Mouse (Mus musculus) heart, embryonic 12.5 days (tissue): ENCODE data around the gene Itpripl2. TPM values are rescaled to one million over a fixed set of nuclear protein-coding genes. Genes with fewer than 3 reads are reported as not detected.

Experiments
- ATAC-seq: fragments of 200-750 bp; cut with Nextera tagmentation; 2 replicates; pipeline ENCODE4 v1.8.0; 2017; ENCODE audit warnings: moderate TSS enrichment, moderate library complexity; ENCODE audit not compliant: insufficient number of reproducible peaks, low FRiP score
- H3K27ac ChIP-seq: fragments of 300-500 bp; sonication (generic); 2 replicates; pipeline ENCODE4 v1.5.1; 2016; ENCODE audit warnings: mild to moderate bottlenecking, moderate library complexity; ENCODE audit not compliant: poor library complexity, severe bottlenecking
- H3K27me3 ChIP-seq: fragments of 300-500 bp; sonication (generic); replicated peaks from 2 replicates; pipeline ENCODE4 v1.6.1; 2016; ENCODE audit warnings: mild to moderate bottlenecking, moderate library complexity
- H3K36me3 ChIP-seq: fragments of 300-500 bp; sonication (generic); 2 replicates; pipeline ENCODE4 v1.6.1; 2016; ENCODE audit warnings: mild to moderate bottlenecking, moderate library complexity
- H3K4me1 ChIP-seq: fragments of 300-500 bp; sonication (generic); replicated peaks from 2 replicates; pipeline ENCODE4 v1.6.1; 2016; ENCODE audit warnings: mild to moderate bottlenecking
- H3K4me2 ChIP-seq: fragments of 300-500 bp; sonication (generic); 2 replicates; pipeline ENCODE4 v1.6.1; 2016; ENCODE audit warnings: mild to moderate bottlenecking, moderate library complexity
- H3K4me3 ChIP-seq: fragments of 300-500 bp; sonication (generic); 2 replicates; pipeline ENCODE4 v1.5.1; 2016; ENCODE audit warnings: mild to moderate bottlenecking
- H3K9ac ChIP-seq: fragments of 300-500 bp; sonication (generic); 2 replicates; pipeline ENCODE4 v1.6.1; 2016; ENCODE audit warnings: mild to moderate bottlenecking, moderate library complexity
- H3K9me3 ChIP-seq: fragments of 300-500 bp; sonication (generic); replicated peaks from 2 replicates; pipeline ENCODE4 v1.6.1; 2016; ENCODE audit warnings: mild to moderate bottlenecking, moderate library complexity
- WGBS: fragments of 180-500 bp; shearing (Covaris S2); methylation state at CpG from one replicate; pipeline ENCODE4 v1.1.7; 2016; 5-methylcytosine and 5-hydroxymethylcytosine counted together
- polyA plus RNA-seq: library from polyadenylated mRNA; unstranded; fragments of >200 nt; fragmentation: Nextera tagmentation; extraction: Ambion mirVana; gene quantifications from 2 replicates; pipeline ENCODE4 v1.2.1, GENCODE M21; 2016

Itpripl2 gene
- polyA plus RNA-seq, 1 experiment from 2014 or later, result 3.7 TPM

DNA sequence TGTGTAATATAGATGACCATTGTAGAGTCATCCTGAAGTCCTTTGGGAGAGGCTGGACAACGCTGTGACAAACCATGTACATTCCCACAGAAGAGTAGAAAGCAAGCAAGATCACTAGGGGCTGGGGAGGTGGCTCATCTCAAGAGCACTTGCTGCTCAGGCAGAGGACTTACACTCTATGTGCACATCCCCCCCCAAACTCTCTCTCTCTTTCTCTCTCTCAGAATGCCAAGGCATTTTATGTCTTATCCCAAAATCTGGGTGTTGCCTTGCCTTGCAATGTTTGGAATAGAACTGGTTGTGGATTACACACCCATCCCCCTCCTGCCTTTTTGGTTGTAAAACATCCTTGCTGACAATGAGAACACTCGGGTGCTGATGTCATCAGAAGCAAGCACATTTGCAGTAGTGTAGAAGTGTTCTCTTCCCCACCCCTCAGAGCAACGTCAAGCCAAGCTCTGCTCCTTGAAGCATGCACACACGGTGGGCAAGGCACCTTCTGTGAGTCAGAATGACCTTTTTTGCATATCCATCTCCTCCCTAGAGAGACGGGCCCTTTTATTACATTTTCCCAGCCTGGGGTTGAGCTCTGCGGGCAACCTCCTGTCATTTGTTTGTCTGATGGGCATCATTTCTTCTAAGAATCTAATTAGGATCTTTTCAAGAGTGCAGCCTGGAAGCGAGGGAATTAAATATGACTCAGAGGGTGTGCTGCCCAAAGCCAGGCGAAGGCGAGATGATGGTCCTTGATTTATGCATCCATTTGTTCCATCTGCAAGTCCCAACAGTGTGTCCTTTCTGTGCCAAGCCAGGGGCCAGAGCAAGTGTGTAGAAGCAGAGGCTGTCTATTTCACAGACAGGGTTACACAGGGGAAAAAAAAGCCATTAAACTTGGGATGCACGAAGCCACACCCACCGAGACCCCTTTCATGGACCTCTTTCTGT is 28.7 kb downstream of the Itpripl2 start:
- no peak overlapping the region for H3K27ac ChIP-seq
- no peak overlapping the region for H3K4me3 ChIP-seq
- H3K9me3 ChIP-seq, result no peaks in the 10 kb centered on the region
- H3K36me3 ChIP-seq, result no peaks in the 10 kb centered on the region
- ATAC-seq, result no peak
- 63% methylated on average over 11 of the region's 11 CpGs for WGBS
- no peaks in the 10 kb centered on the region for H3K27me3 ChIP-seq
- peaks cover 21% of the 10 kb centered on the region for H3K4me1 ChIP-seq
- H3K4me2 ChIP-seq, result no peak overlapping the region
- no peak overlapping the region for H3K9ac ChIP-seq

DNA sequence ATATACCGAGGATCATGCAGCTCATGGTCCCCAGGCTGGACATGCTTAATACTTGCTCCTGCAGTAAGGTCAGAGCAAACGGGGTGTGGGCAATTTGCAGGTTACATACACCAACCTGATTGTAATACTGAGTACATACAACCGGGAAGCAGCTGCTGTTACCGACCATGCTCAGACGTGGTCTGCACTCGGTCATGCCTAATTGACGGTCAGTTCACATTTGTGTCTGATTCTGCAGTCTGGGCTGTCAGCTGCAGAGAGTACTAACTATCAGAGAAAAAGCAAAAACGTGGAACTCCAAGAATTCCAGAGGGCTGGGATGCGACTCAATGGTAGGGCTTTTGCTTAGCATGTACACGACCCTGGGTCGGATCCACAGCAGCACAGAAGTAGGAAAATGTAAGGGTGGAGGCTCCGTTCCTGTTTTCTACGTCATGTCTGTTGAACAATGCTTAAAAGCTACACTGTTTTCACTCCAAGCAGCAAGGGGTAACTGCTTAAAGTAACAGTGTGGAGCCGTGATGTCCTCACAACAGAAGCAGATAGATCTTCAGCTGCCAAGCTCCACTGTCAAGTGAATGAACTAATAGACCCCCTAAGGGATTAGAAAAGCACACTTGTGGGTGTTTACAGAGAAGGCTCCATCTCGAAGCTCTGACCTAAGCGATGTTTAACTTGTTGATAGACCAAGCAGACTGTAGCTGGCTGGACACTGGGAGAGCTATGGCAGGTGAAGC is 30.2 kb downstream of the Itpripl2 start:
- Histone ChIP-seq H3K36me3 (no peaks in the 10 kb centered on the region), H3K4me2 (no peak overlapping the region), H3K4me1 (peaks cover 17% of the 10 kb centered on the region), H3K4me3 (no peak overlapping the region), H3K27ac (no peak overlapping the region), H3K9me3 (no peaks in the 10 kb centered on the region), H3K27me3 (no peaks in the 10 kb centered on the region), H3K9ac (no peak overlapping the region)
- WGBS, result 55% methylated on average over 16 of the region's 16 CpGs
- ATAC-seq, result no peak

DNA sequence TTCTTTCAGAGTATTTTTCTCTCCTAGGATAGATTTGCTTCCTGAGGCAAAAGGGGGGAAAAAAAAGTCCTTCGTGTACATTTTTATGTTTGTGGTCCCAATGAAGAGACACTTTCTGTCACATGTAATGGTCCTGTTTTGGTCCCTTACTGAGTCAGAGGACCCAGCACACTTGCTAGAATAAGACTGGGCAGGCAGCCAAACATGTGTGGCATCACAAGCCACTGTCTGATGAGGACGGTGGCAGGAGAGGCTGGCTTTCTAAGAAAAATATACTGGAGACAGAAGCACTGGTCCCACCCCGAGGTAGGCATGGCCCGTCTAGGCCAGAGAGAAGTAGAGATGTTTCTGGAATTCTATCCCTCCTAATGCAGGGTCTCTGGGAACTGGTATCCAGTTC is 38.1 kb downstream of the Itpripl2 start:
- H3K27ac ChIP-seq, result no peak overlapping the region
- H3K4me2 ChIP-seq, result no peak overlapping the region
- no peak overlapping the region for H3K9ac ChIP-seq
- H3K9me3 ChIP-seq, result no peaks in the 10 kb centered on the region
- H3K36me3 ChIP-seq, result no peaks in the 10 kb centered on the region
- H3K27me3 ChIP-seq, result peaks cover 21% of the 10 kb centered on the region
- ATAC-seq, result no peak
- H3K4me3 ChIP-seq, result no peak overlapping the region
- WGBS, result 56% methylated on average over 4 of the region's 4 CpGs
- no peaks in the 10 kb centered on the region for H3K4me1 ChIP-seq

GRCm38 (mm10) chr7:118452940-118453339 is 38.8 kb downstream of the Itpripl2 start:
- no peak for ATAC-seq
- Histone ChIP-seq H3K27ac (no peak overlapping the region), H3K4me1 (peaks cover 6% of the 10 kb centered on the region), H3K9ac (no peak overlapping the region), H3K4me3 (no peak overlapping the region), H3K27me3 (peaks cover 26% of the 10 kb centered on the region), H3K36me3 (no peaks in the 10 kb centered on the region), H3K9me3 (no peaks in the 10 kb centered on the region), H3K4me2 (no peak overlapping the region)
- WGBS, result 17% methylated on average over 2 of the region's 2 CpGs

DNA sequence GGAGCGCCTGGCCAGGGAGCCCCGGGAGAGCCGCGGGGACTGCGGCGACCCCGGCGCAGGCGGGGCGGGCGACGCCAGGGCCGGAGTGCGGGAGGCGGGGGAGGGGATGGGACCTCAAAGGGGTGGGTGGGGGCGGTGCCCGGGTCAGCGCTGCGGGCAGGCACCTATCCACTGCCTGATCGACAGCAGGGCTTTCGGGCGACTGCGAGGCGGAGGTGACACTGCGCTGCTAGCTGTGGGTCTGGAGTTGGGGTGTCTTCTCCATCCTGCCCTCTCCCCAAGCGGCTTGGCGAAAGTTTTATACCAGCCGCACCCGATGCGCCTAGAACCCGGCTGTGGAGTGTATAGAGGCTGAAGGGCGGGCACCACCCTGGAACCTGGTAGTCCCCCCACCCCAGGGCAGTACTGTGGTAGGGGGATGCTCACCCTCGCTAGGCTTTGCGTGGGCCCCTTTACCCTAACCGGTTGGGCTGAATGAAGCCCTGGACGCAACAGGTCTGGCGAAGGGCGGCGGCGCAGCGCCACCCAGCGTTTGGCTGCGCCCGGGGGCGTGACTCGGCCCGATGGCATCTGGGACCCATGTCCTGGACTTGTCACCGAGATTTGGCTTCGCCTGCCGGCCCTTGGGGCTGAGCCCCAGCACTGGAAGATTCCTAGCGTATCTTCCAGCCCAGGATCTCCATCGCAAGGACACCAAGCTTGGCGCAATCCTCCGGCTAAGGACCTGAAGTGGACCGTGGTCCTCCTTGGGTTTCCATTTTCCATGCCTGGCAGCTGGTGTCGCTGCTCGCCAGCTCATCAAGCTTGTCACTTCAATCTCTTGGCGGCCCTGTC is 43.4 kb downstream of the Itpripl2 start, which contains the start of gene Syt17:
Gene Syt17, minus strand, starts transcription at position 89 of the 834 bp plus-strand sequence.
- ATAC-seq, result peak; percentile 46
- peaks cover 15% of the 10 kb centered on the region for H3K4me1 ChIP-seq
- no peaks in the 10 kb centered on the region for H3K36me3 ChIP-seq
- H3K9me3 ChIP-seq, result no peaks in the 10 kb centered on the region
- peak within 1 kb of the TSS; percentile 91 for H3K4me2 ChIP-seq
- H3K27me3 ChIP-seq, result peaks cover 65% of the 10 kb centered on the region
- H3K27ac ChIP-seq, result no peak within 1 kb of the TSS
- peak within 1 kb of the TSS; percentile 60 for H3K4me3 ChIP-seq
- peak within 1 kb of the TSS; percentile 61 for H3K9ac ChIP-seq
- WGBS, result under 1% methylated on average over 58 of the region's 58 CpGs

DNA sequence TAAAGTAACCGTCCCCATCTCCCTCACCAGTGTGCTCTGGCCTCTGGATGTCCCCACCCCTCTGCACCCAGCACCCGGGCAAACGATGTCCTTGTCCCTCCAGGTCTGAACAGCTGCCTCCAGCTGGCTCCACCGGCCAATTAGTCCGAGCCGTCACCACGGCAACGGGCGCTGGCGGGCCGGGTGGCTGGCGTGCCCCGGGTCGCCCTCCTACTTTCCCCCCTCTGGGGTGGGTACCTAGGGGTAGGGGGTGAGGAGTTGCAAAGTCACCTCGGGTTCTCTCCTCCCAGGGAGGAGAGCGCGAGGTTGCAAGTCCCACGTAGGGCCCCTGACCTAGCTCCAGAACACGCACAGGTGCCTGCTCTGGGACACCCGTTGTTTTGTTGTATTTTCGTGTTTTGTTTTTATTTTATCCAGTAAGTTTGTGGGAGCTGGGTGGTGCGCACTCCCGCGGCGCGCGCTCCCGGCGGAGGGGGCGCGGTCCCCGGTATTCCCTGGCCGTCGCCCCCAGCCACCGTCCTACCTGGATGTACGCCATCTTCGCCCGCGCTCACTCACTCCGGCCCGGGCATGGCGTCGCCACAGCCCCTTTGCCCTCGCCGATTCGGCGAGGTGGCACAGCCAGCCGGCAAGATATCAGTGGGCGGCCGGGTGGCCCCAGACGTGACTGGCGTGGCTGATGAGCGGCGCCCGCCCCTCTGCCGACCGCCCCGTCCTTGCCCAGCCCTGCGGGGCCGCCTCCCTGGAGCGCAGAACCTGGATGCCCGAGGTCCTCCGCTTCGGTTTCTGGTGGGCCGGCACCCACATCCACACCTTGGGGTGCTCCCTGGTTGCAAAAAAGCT is 44.3 kb downstream of the Itpripl2 start:
- peak overlapping the region; percentile 60 for H3K4me3 ChIP-seq
- no peaks in the 10 kb centered on the region for H3K9me3 ChIP-seq
- peaks cover 18% of the 10 kb centered on the region for H3K4me1 ChIP-seq
- peak overlapping the region; percentile 61 for H3K9ac ChIP-seq
- no peak overlapping the region for H3K27ac ChIP-seq
- H3K27me3 ChIP-seq, result peaks cover 70% of the 10 kb centered on the region
- H3K36me3 ChIP-seq, result no peaks in the 10 kb centered on the region
- peak overlapping the region; percentile 91 for H3K4me2 ChIP-seq
- under 1% methylated on average over 65 of the region's 65 CpGs for WGBS
- ATAC-seq, result peak; percentile 26

DNA sequence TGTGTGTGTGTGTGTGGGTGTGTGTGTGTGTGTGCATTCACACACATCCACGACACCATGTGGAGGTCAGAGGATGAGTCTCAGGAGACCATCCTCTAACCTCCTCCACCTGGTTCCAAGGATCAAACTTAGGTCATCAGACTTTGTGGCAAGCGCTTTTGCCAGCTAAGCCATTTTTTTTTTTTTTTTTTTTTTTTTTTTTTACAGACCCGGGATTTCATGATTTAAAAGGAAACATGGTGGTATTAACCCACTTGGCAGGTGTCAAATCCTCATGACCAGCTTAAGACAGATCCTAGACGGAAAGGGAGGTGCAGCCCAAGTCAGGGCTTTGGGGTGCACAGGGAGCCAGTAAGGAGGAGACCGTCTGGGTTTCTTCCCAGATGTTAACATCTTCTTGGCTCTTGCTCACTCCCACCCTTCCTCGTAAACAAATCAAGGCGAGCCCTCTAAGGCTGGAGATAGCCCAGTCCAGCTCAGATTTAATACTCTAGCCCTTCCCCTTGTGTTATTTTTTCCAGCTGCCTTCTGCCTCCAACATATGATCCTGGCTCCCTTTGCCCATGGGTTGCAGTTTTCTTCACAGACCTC is 47.8 kb downstream of the Itpripl2 start:
- no peak overlapping the region for H3K4me3 ChIP-seq
- peaks cover 61% of the 10 kb centered on the region for H3K27me3 ChIP-seq
- H3K9ac ChIP-seq, result no peak overlapping the region
- H3K27ac ChIP-seq, result no peak overlapping the region
- no peaks in the 10 kb centered on the region for H3K9me3 ChIP-seq
- no peak for ATAC-seq
- peaks cover 18% of the 10 kb centered on the region for H3K4me1 ChIP-seq
- no peaks in the 10 kb centered on the region for H3K36me3 ChIP-seq
- 44% methylated on average over 7 of the region's 7 CpGs for WGBS
- H3K4me2 ChIP-seq, result no peak overlapping the region

DNA sequence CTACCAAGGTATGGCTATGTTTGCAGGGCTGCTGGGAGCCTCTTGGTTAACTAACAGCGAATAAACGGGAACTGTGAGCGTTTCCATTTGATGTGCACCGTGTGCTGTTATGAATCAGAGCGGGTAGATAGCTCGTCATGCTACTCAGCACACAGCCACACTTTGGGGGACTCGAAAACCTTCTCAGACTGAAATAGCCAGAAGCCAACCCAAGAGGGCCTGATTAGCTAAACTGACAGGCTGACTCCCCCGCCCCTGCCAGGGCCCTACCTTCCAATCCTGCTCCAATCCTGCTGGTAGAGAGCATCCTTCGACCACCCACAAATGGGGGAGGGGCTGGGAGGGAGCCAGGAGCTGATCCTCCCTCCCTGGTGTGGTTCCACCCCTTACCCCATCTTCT is 48.4 kb downstream of the Itpripl2 start:
- WGBS, result 5% methylated on average over 9 of the region's 9 CpGs
- H3K36me3 ChIP-seq, result no peaks in the 10 kb centered on the region
- peaks cover 16% of the 10 kb centered on the region for H3K4me1 ChIP-seq
- H3K27ac ChIP-seq, result no peak overlapping the region
- ATAC-seq, result no peak
- H3K4me3 ChIP-seq, result no peak overlapping the region
- peaks cover 61% of the 10 kb centered on the region for H3K27me3 ChIP-seq
- no peaks in the 10 kb centered on the region for H3K9me3 ChIP-seq
- peak overlapping the region; percentile 29 for H3K4me2 ChIP-seq
- no peak overlapping the region for H3K9ac ChIP-seq

- Histone ChIP-seq H3K9ac (no peak overlapping the region), H3K4me2 (no peak overlapping the region), H3K36me3 (no peaks in the 10 kb centered on the region), H3K27me3 (peaks cover 47% of the 10 kb centered on the region), H3K9me3 (no peaks in the 10 kb centered on the region), H3K27ac (no peak overlapping the region), H3K4me3 (no peak overlapping the region), H3K4me1 (peaks cover 6% of the 10 kb centered on the region)
- 71% methylated on average over 6 of the region's 6 CpGs for WGBS
- no peak for ATAC-seq
These were observed 50.2 kb downstream of the Itpripl2 start for GRCm38 (mm10) chr7:118441535-118441934.
